Mouse (Mus musculus): ENCODE data around the gene Hist1h4f. TPM values are rescaled to one million over a fixed set of nuclear protein-coding genes. Genes with fewer than 3 reads are reported as not detected.

Gene Hist1h4f
- polyA plus RNA-seq, 1 experiment = 3.8 TPM

Other genes starting within 250 kb of the Hist1h4f start
- gene Zfp322a, start 182.4 kb downstream of the Hist1h4f start, polyA plus RNA-seq (2012; ENCODE audit: low replicate concordance) = 0.58 and 1.2 TPM in 2 replicates
- gene Abt1, start 127.8 kb downstream of the Hist1h4f start, polyA plus RNA-seq (2012; ENCODE audit: low replicate concordance) = 4.2 and 5.2 TPM in 2 replicates
- 0.04 TPM in 1 of 2 replicates, not detected in the other for gene Btn1a1, start 85.7 kb downstream of the Hist1h4f start, polyA plus RNA-seq (2012; ENCODE audit: low replicate concordance)
- not detected in 2 replicates for gene Btn2a2, start 62.8 kb downstream of the Hist1h4f start, polyA plus RNA-seq (2012; ENCODE audit: low replicate concordance)
- 10.6 and 15.4 TPM in 2 replicates for gene Hist1h4h, start 20.6 kb downstream of the Hist1h4f start, polyA plus RNA-seq (2012; ENCODE audit: low replicate concordance)
- gene Hist1h2af, start 17.7 kb downstream of the Hist1h4f start, polyA plus RNA-seq (2012; ENCODE audit: low replicate concordance) = 44.2 and 69.4 TPM in 2 replicates
- gene Hist1h3g, start 16.2 kb downstream of the Hist1h4f start, polyA plus RNA-seq (2012; ENCODE audit: low replicate concordance) = 1.6 and 7.3 TPM in 2 replicates
- 0.36 and 0.54 TPM in 2 replicates for gene Hist1h2bh, start 8.3 kb downstream of the Hist1h4f start, polyA plus RNA-seq (2012; ENCODE audit: low replicate concordance)
- 2.4 and 2.8 TPM in 2 replicates for gene Hist1h3f, start 7.6 kb downstream of the Hist1h4f start, polyA plus RNA-seq (2012; ENCODE audit: low replicate concordance)
- 0.55 and 0.68 TPM in 2 replicates for gene Hist1h1d, start 1.6 kb upstream of the Hist1h4f start, polyA plus RNA-seq (2012; ENCODE audit: low replicate concordance)
- 3.2 and 3.6 TPM in 2 replicates for gene Hist1h3e, start 10.7 kb upstream of the Hist1h4f start, polyA plus RNA-seq (2012; ENCODE audit: low replicate concordance)
- 4.8 and 7.7 TPM in 2 replicates for gene Hist1h2ae, start 19.6 kb upstream of the Hist1h4f start, polyA plus RNA-seq (2012; ENCODE audit: low replicate concordance)
- gene Hist1h2bg, start 19.7 kb upstream of the Hist1h4f start, polyA plus RNA-seq (2012; ENCODE audit: low replicate concordance) = 4.5 and 23.6 TPM in 2 replicates
- gene Hist1h2bf, start 22.5 kb upstream of the Hist1h4f start, polyA plus RNA-seq (2012; ENCODE audit: low replicate concordance) = 2.0 and 4.0 TPM in 2 replicates
- gene Hist1h2ad, start 22.7 kb upstream of the Hist1h4f start, polyA plus RNA-seq (2012; ENCODE audit: low replicate concordance) = 2.4 and 2.6 TPM in 2 replicates
- 0.33 and 1.7 TPM in 2 replicates for gene Hist1h3d, start 24.1 kb upstream of the Hist1h4f start, polyA plus RNA-seq (2012; ENCODE audit: low replicate concordance)
- 12.3 and 12.6 TPM in 2 replicates for gene Hist1h4d, start 29.9 kb upstream of the Hist1h4f start, polyA plus RNA-seq (2012; ENCODE audit: low replicate concordance)
- 1.4 and 1.7 TPM in 2 replicates for gene Hist1h2be, start 69.5 kb upstream of the Hist1h4f start, polyA plus RNA-seq (2012; ENCODE audit: low replicate concordance)
- 5.6 and 11.8 TPM in 2 replicates for gene Hist1h1e, start 70.9 kb upstream of the Hist1h4f start, polyA plus RNA-seq (2012; ENCODE audit: low replicate concordance)
- gene Hist1h2ac, start 132.3 kb upstream of the Hist1h4f start, polyA plus RNA-seq (2012; ENCODE audit: low replicate concordance) = 0.80 and 1.2 TPM in 2 replicates
- gene Hist1h2bc, start 132.6 kb upstream of the Hist1h4f start, polyA plus RNA-seq (2012; ENCODE audit: low replicate concordance) = 10.2 and 11.3 TPM in 2 replicates
- not detected in 2 replicates for gene Hist1h1t, start 144.2 kb upstream of the Hist1h4f start, polyA plus RNA-seq (2012; ENCODE audit: low replicate concordance)
- 2.4 and 2.5 TPM in 2 replicates for gene Hist1h4c, start 146.8 kb upstream of the Hist1h4f start, polyA plus RNA-seq (2012; ENCODE audit: low replicate concordance)
- 12.7 and 34.4 TPM in 2 replicates for gene Hfe, start 159.2 kb upstream of the Hist1h4f start, polyA plus RNA-seq (2012; ENCODE audit: low replicate concordance)
- gene Hist1h1c, start 187.2 kb upstream of the Hist1h4f start, polyA plus RNA-seq (2012; ENCODE audit: low replicate concordance) = 26.1 and 77.9 TPM in 2 replicates
- gene Hist1h3c, start 194.0 kb upstream of the Hist1h4f start, polyA plus RNA-seq (2012; ENCODE audit: low replicate concordance) = 0.55 and 4.8 TPM in 2 replicates
- 3.5 and 6.0 TPM in 2 replicates for gene Hist1h2bb, start 195.1 kb upstream of the Hist1h4f start, polyA plus RNA-seq (2012; ENCODE audit: low replicate concordance)
- gene Hist1h2ab, start 199.5 kb upstream of the Hist1h4f start, polyA plus RNA-seq (2012; ENCODE audit: low replicate concordance) = 4.8 and 6.2 TPM in 2 replicates
- 4.0 TPM in 1 of 2 replicates, not detected in the other for gene Hist1h3b, start 200.6 kb upstream of the Hist1h4f start, polyA plus RNA-seq (2012; ENCODE audit: low replicate concordance)
- 4.4 and 10.3 TPM in 2 replicates for gene Hist1h4b, start 205.4 kb upstream of the Hist1h4f start, polyA plus RNA-seq (2012; ENCODE audit: low replicate concordance)
- 5.9 and 9.4 TPM in 2 replicates for gene Hist1h4a, start 209.6 kb upstream of the Hist1h4f start, polyA plus RNA-seq (2012; ENCODE audit: low replicate concordance)
- gene Hist1h3a, start 210.7 kb upstream of the Hist1h4f start, polyA plus RNA-seq (2012; ENCODE audit: low replicate concordance) = 1.4 and 5.7 TPM in 2 replicates
- 0.40 and 0.81 TPM in 2 replicates for gene Hist1h1a, start 212.0 kb upstream of the Hist1h4f start, polyA plus RNA-seq (2012; ENCODE audit: low replicate concordance)
- not detected in 2 replicates for gene Trim38, start 218.3 kb upstream of the Hist1h4f start, polyA plus RNA-seq (2012; ENCODE audit: low replicate concordance)

Measured in hematopoietic multipotent progenitor cell, adult 10-12 weeks (in vitro differentiated cells).